Mouse (Mus musculus) hindbrain, embryonic 13.5 days (tissue): Measurements from ENCODE around the gene Cdhr2. TPM values are rescaled to one million over a fixed set of nuclear protein-coding genes. Genes with fewer than 3 reads are reported as not detected.

Experiments
- ATAC-seq: fragments of 200-750 bp; cut with Nextera tagmentation; 2 replicates; pipeline ENCODE4 v1.8.0; 2017; ENCODE audit warnings: moderate TSS enrichment; ENCODE audit not compliant: low FRiP score
- H3K27ac ChIP-seq: fragments of 300-500 bp; sonication (generic); 2 replicates; pipeline ENCODE4 v1.5.1; 2015; ENCODE audit warnings: inconsistent platforms, mild to moderate bottlenecking, moderate library complexity
- H3K27me3 ChIP-seq: fragments of 300-500 bp; sonication (generic); 2 replicates; pipeline ENCODE4 v1.6.1; 2015; ENCODE audit warnings: mild to moderate bottlenecking, inconsistent platforms
- H3K36me3 ChIP-seq: fragments of 300-500 bp; sonication (generic); 2 replicates; pipeline ENCODE4 v1.6.1; 2015; ENCODE audit warnings: mild to moderate bottlenecking, inconsistent platforms
- H3K4me1 ChIP-seq: fragments of 300-500 bp; sonication (generic); replicated peaks from 2 replicates; pipeline ENCODE4 v1.6.1; 2015; ENCODE audit warnings: inconsistent platforms
- H3K4me2 ChIP-seq: fragments of 300-500 bp; sonication (generic); 2 replicates; pipeline ENCODE4 v1.6.1; 2015; ENCODE audit warnings: inconsistent platforms, mild to moderate bottlenecking, moderate library complexity
- H3K4me3 ChIP-seq: fragments of 300-500 bp; sonication (generic); 2 replicates; pipeline ENCODE4 v1.5.1; 2015; ENCODE audit warnings: mild to moderate bottlenecking, inconsistent platforms
- H3K9ac ChIP-seq: fragments of 300-500 bp; sonication (generic); 2 replicates; pipeline ENCODE4 v1.6.1; 2015; ENCODE audit warnings: mild to moderate bottlenecking, inconsistent platforms
- H3K9me3 ChIP-seq: fragments of 300-500 bp; sonication (generic); 2 replicates; pipeline ENCODE4 v1.6.1; 2016; ENCODE audit warnings: inconsistent platforms
- WGBS: fragments of 180-500 bp; shearing (Covaris S2); methylation state at CpG from one replicate; pipeline ENCODE4 v1.1.7; 2015; 5-methylcytosine and 5-hydroxymethylcytosine counted together
- polyA plus RNA-seq: library from polyadenylated mRNA; unstranded; fragments of >200 nt; fragmentation: Nextera tagmentation; extraction: Ambion mirVana; gene quantifications from 2 replicates; pipeline ENCODE4 v1.2.1, GENCODE M21; 2015

The Cdhr2 gene
- polyA plus RNA-seq: 0.08 and 0.14 TPM in 2 replicates

DNA sequence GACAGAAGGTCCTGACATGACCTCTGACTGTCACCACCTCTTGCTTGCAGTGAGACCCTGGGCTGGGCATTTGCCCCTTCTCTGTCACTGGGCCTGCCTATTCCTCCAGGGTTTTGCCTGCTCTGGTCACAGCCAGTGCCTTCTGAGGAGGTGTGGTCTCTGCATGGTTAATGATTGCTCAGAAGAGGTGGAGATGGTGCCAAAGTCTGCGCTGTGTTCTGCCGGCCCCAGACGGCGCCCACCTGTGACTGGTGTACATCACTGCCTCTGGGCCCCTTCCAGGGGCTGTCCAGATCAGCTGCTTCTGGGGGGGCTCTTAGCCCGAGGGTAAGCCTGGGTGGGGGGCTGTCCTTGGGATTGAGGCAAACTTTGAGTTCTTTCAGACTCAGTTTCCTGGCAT, at the start of gene Cdhr2:
Gene Cdhr2 (plus strand): TSS at position 219 of the 400 bp plus-strand sequence.
- WGBS: 64% methylated on average over 5 of the region's 5 CpGs

DNA sequence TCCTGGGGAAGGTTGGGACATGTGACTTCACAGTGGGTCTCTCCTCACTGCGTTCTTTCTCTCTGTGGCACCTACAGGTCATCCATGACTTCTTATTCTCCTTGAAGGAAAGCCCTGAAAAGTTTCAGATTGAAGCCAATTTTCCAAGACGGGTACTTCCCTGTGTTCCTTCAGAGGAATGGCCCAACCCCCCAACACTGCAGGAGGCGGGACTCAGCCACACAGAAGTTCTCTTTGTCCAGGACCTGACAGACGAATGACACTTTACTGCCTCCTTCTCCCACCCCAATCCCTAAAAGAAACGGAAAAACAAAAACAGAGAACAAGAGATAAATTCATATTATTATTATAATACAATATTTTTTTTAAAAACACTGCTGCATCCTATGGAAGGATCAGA, 40.4 kb upstream of the Cdhr2 start:
- Histone ChIP-seq H3K4me2 (no peak overlapping the region), H3K27me3 (no peaks in the 10 kb centered on the region), H3K9ac (no peak overlapping the region), H3K9me3 (no peaks in the 10 kb centered on the region), H3K4me3 (no peak overlapping the region), H3K36me3 (peaks cover 89% of the 10 kb centered on the region), H3K27ac (no peak overlapping the region), H3K4me1 (no peaks in the 10 kb centered on the region)
- 54% methylated on average over 5 of the region's 5 CpGs for WGBS
- ATAC-seq: no peak

More for the DNA sequence above, at the start of gene Cdhr2:
- 0 out of 2 replicates have a peak, but pooled peaks cover 5% of the 10 kb centered on the region for H3K27me3 ChIP-seq
- H3K36me3 ChIP-seq: no peaks in the 10 kb centered on the region
- no peak within 1 kb of the TSS for H3K4me3 ChIP-seq
- H3K9ac ChIP-seq: no peak within 1 kb of the TSS
- no peak within 1 kb of the TSS for H3K27ac ChIP-seq
- H3K4me1 ChIP-seq: no peaks in the 10 kb centered on the region
- H3K4me2 ChIP-seq: no peak within 1 kb of the TSS
- H3K9me3 ChIP-seq: no peaks in the 10 kb centered on the region
- no peak for ATAC-seq

DNA sequence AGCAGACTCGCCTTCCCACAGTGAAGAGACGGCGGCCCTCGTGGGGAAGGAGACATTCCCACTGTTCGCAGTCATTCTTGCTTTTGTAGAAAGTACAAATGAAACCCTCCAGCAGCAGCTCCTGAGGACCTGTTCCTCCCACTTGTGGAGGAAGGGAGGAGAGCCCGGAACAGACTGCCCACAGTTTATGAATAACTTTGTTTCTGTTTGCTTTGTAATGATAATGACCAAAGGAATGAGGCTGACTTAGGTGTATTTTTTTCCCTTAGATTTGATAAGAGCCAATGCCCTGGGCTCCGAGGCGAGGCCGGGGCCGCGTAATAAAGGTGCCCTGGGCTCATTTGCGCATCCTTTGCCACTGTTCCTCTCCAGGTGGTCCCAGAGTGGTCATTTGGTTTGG, 39.9 kb upstream of the Cdhr2 start:
- no peak overlapping the region for H3K4me3 ChIP-seq
- no peak for ATAC-seq
- peaks cover 86% of the 10 kb centered on the region for H3K36me3 ChIP-seq
- H3K9ac ChIP-seq: no peak overlapping the region
- no peak overlapping the region for H3K4me2 ChIP-seq
- H3K27ac ChIP-seq: no peak overlapping the region
- no peaks in the 10 kb centered on the region for H3K27me3 ChIP-seq
- H3K4me1 ChIP-seq: no peaks in the 10 kb centered on the region
- 79% methylated on average over 12 of the region's 12 CpGs for WGBS
- H3K9me3 ChIP-seq: no peaks in the 10 kb centered on the region

DNA sequence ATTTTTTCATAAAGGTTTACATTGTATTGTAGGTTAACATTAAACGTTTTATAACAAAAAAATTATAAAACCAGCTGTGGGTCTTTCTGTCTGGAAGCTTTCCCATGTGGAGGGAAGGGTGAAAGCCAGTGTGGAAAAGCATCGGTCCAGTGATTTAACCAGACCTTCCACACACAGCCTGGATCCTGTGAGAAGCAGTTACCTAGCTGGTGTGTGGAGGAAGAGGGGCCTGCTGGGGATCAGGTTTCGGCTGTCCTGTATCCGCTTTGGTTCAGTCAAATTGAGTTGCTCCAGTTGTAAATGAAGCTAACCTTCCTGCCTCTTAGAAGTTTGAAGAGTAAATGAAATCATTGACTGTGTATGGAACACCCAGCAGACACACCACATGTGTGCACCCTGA, 37.3 kb upstream of the Cdhr2 start:
- Histone ChIP-seq H3K4me1 (no peaks in the 10 kb centered on the region), H3K9me3 (no peaks in the 10 kb centered on the region), H3K9ac (no peak overlapping the region), H3K36me3 (peaks cover 69% of the 10 kb centered on the region), H3K27ac (no peak overlapping the region), H3K4me2 (no peak overlapping the region), H3K27me3 (no peaks in the 10 kb centered on the region), H3K4me3 (no peak overlapping the region)
- WGBS: 90% methylated on average over 4 of the region's 4 CpGs
- ATAC-seq: no peak

DNA sequence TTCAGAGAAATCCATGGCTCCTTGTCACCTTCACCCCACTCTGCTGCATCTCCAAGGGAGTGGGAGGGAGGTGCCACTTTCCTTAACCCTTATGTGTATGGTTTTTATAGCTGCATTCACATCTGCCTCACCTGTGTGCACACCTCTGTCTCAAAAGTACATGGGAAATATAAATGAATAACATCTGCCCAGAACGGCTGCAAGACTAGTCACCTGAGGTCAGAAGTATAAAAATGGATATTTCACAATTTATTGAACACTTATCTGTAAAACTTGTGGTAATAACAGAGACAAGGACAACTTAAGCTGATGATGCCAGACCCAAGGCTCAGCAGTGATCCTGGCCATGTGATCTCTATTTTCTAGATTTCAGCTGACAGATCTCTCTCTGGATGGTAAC, 36.8 kb upstream of the Cdhr2 start:
- no peak for ATAC-seq
- Histone ChIP-seq H3K36me3 (peaks cover 64% of the 10 kb centered on the region), H3K4me3 (no peak overlapping the region), H3K4me1 (no peaks in the 10 kb centered on the region), H3K27ac (no peak overlapping the region), H3K9me3 (no peaks in the 10 kb centered on the region), H3K27me3 (no peaks in the 10 kb centered on the region), H3K4me2 (no peak overlapping the region), H3K9ac (no peak overlapping the region)
- WGBS: 90% methylated on average over 1 of the region's 1 CpGs

DNA sequence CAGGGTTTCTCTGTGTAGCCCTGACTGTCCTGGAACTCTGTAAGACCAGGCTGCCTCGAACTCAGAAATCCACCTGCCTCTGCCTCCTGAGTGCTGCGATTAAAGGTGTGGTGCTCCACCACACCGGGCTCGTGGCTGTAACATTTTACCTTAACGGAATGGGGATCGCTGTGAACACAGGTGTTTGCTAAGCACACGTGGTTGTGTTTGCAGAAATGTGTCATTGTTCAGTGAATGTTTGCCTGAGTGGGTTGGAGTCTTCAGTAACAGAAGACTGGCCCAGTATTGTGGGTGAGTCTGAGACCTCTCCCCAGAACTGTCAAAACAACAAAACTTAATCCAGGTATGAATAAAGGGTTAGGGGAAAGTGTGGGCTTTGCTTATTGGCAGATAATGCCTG, 36.2 kb upstream of the Cdhr2 start:
- Histone ChIP-seq H3K4me1 (no peaks in the 10 kb centered on the region), H3K27me3 (no peaks in the 10 kb centered on the region), H3K4me3 (no peak overlapping the region), H3K9me3 (no peaks in the 10 kb centered on the region), H3K4me2 (no peak overlapping the region), H3K36me3 (peaks cover 61% of the 10 kb centered on the region), H3K9ac (no peak overlapping the region), H3K27ac (no peak overlapping the region)
- no peak for ATAC-seq
- 94% methylated on average over 7 of the region's 7 CpGs for WGBS

DNA sequence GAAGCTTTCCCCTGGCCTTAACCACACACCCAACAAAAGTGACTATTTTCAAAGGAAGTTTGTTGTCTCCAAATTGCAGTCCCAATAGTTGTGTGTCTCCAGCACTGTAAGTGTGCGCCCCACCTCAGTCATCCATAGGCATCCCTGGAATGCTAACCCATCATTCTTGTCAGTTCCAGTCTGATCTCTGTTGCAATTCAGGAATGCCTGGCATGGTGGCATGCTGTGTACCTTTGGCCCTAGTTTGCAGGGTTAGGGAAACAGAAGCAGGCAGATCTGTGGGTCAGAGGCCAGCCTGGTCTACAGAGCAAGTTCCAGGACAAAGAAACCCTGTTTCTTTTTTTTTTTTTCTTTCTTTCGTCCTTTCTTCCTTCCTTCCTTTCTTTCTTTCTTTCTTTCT, 30.8 kb upstream of the Cdhr2 start:
- Histone ChIP-seq H3K27me3 (no peaks in the 10 kb centered on the region), H3K9me3 (no peaks in the 10 kb centered on the region), H3K4me1 (no peaks in the 10 kb centered on the region), H3K36me3 (peaks cover 16% of the 10 kb centered on the region), H3K4me3 (no peak overlapping the region), H3K4me2 (no peak overlapping the region), H3K9ac (no peak overlapping the region), H3K27ac (no peak overlapping the region)
- no peak for ATAC-seq
- 73% methylated on average over 2 of the region's 2 CpGs for WGBS

DNA sequence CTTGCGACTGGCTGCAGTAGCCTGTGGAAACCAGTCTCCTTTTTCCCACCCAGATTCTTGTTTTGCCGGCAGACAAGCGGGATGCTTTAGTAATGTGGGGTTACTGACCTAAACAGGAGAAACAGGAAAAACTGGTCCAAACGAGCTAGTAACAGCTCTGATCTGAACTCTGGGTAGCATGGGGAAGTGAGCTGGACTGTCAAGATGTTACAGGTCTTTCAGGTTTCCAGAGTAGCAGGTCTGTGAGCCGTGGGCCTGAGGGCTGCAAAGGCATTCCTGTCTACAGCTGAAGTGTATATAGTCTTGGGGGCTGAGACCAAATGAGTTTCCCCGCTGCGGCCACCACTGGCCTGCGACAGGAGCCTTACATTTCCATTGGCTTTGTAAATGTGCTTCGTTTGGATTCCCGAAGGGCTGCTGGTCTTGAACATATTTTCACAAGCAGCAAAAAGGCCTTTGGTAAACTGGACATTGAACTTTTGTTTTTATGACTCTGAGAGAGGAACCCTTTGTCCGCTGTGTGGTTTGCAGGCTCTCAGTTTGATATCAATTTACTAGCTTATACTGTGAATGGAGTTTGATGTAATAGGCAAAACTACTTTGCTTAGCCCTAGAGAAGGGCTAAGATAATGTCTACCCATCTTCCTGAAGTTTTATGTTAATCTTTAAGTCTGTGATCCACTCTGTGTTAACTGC, 25.2 kb upstream of the Cdhr2 start:
- WGBS: 70% methylated on average over 11 of the region's 11 CpGs
- H3K9me3 ChIP-seq: no peaks in the 10 kb centered on the region
- no peak for ATAC-seq

DNA sequence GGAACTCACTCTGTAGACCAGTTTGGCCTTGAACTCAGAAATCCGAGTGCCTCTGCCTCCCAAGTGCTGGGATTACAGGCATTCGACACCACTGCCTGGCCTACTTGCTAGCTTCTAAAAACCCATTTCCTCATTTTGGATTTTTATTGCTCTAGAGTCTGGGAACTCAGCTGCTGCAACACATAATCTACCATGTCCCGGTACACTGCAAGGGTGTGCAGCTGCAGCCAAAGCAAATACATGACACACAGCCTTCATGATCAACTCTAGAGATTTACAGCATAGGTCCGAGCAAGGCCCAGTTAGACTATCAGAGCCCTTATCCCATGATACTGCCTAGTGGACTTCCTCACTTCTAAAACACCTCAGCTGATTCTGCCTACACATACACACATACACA, 23.0 kb upstream of the Cdhr2 start:
- Histone ChIP-seq H3K4me3 (no peak overlapping the region), H3K27me3 (no peaks in the 10 kb centered on the region), H3K27ac (no peak overlapping the region), H3K36me3 (peaks cover 47% of the 10 kb centered on the region), H3K4me2 (no peak overlapping the region), H3K4me1 (peaks cover under 1% of the 10 kb centered on the region; the same call in 1 of the 2 replicates), H3K9ac (no peak overlapping the region), H3K9me3 (no peaks in the 10 kb centered on the region)
- no peak for ATAC-seq
- 88% methylated on average over 4 of the region's 4 CpGs for WGBS

More for the DNA sequence above, 25.2 kb upstream of the Cdhr2 start:
- H3K27ac ChIP-seq: no peak overlapping the region
- peaks cover 25% of the 10 kb centered on the region for H3K36me3 ChIP-seq
- no peak overlapping the region for H3K9ac ChIP-seq
- no peaks in the 10 kb centered on the region for H3K4me1 ChIP-seq
- no peak overlapping the region for H3K4me3 ChIP-seq
- no peaks in the 10 kb centered on the region for H3K27me3 ChIP-seq
- no peak overlapping the region for H3K4me2 ChIP-seq

DNA sequence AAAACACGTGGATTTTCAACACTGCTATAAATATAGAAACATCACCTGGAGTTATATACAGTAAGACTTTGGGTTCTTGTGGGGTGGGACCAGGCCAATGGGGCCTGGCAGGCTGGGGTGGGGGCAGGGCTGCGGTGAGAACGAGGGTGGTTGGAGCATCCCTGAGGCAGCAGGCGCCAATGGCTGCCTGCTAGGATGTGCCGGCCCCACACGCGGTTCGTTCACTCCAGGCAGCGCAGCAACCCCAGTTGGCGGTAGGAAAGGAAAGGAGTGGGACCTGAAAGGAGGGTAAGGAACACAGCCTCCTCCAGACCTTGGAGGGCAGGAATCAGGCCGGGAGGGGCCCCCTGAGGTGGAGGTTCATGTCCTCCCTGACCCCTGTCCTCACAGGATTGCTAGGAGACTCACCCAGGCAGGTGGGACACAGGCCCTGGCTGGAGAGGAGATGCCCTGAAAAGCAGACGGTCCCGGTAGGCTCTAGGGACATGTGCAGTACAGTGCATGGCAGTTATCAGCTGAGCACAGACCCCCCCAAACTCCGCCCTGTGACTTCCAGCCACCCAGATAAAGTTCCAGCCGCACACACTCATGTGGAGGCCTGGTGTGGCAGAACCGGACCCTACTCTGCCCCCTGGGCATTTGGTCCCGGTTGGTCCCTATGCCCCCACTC, 20.9 kb upstream of the Cdhr2 start:
- H3K27me3 ChIP-seq: no peaks in the 10 kb centered on the region
- H3K9ac ChIP-seq: no peak overlapping the region
- H3K4me1 ChIP-seq: peaks cover 18% of the 10 kb centered on the region
- H3K4me2 ChIP-seq: no peak overlapping the region
- WGBS: 82% methylated on average over 17 of the region's 17 CpGs
- no peak overlapping the region for H3K27ac ChIP-seq
- peaks cover 60% of the 10 kb centered on the region for H3K36me3 ChIP-seq
- ATAC-seq: no peak
- H3K4me3 ChIP-seq: no peak overlapping the region
- H3K9me3 ChIP-seq: no peaks in the 10 kb centered on the region

DNA sequence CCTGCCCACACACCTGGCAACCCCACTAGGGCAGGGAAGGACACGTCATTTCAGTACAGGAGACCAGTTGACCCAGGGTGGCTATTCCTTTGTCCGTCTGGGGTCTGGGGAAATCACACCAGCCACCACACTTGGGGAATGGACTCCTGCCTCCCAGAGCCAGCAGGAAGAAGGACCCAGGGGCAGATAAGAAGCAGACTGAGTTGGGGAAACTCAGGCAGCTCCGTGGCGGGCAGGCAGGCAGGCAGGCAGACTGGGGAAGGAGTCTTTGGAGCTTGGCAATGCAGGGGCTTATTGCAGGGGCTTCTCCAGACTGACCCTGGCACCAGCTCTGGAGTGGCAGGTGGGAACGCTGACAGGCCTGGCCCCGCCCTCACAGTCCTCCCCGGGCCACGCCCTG, 20.0 kb upstream of the Cdhr2 start:
- peaks cover 60% of the 10 kb centered on the region for H3K36me3 ChIP-seq
- H3K4me1 ChIP-seq: peaks cover 28% of the 10 kb centered on the region

DNA sequence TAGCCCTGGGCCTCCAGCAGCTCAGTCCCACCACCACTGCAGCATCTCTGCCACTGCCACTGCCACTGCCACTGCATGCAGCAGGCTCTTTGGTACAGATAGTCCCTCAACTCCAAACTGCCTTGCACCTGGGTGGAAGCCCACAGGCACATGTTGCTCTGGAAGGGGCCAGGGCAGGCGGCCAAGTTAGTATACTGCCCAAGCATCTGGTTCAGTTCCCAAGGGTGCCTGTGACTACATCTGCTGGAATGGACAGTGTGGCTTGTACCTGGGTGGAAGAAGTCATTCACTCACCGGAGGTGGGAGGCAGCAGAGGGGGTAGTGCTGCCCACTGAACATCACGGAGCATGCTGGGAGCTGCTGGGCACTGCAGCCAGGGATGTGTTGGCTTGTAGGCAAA, 18.0 kb upstream of the Cdhr2 start:
- Histone ChIP-seq H3K9ac (no peak overlapping the region), H3K27me3 (no peaks in the 10 kb centered on the region), H3K9me3 (no peaks in the 10 kb centered on the region), H3K27ac (no peak overlapping the region), H3K4me2 (no peak overlapping the region), H3K36me3 (peaks cover 59% of the 10 kb centered on the region), H3K4me3 (no peak overlapping the region), H3K4me1 (peaks cover 30% of the 10 kb centered on the region)
- no peak for ATAC-seq
- WGBS: 97% methylated on average over 3 of the region's 3 CpGs

More for the DNA sequence above, 20.0 kb upstream of the Cdhr2 start:
- no peak overlapping the region for H3K4me3 ChIP-seq
- H3K27me3 ChIP-seq: no peaks in the 10 kb centered on the region
- H3K27ac ChIP-seq: no peak overlapping the region
- 84% methylated on average over 8 of the region's 8 CpGs for WGBS
- no peak for ATAC-seq
- H3K4me2 ChIP-seq: no peak overlapping the region
- H3K9me3 ChIP-seq: no peaks in the 10 kb centered on the region
- H3K9ac ChIP-seq: no peak overlapping the region
